Mouse (Mus musculus) midbrain, postnatal 0 days (tissue): Measurements from ENCODE around the gene Atp6v1fnb. TPM values are rescaled to one million over a fixed set of nuclear protein-coding genes. Genes with fewer than 3 reads are reported as not detected.
A peak's percentile ranks its signal among the peaks of the same experiment; 100 is the strongest.

Source experiments
- ATAC-seq: fragments of 200-750 bp; cut with Nextera tagmentation; 2 replicates; pipeline ENCODE4 v1.8.0; 2017; ENCODE audit warnings: moderate number of reproducible peaks, mild to moderate bottlenecking, moderate TSS enrichment, moderate library complexity; ENCODE audit not compliant: low FRiP score
- DNase-seq: peaks from one replicate; pipeline ENCODE4 v3.0.0-alpha.2; 2015; ENCODE audit warnings: low spot score
- H3K27ac ChIP-seq: fragments of 300-500 bp; sonication (generic); 2 replicates; pipeline ENCODE4 v1.5.1; 2014; ENCODE audit warnings: low read depth, mild to moderate bottlenecking, low read length, mixed read lengths
- H3K27me3 ChIP-seq: fragments of 300-500 bp; sonication (generic); 2 replicates; pipeline ENCODE4 v1.6.1; 2014; ENCODE audit warnings: low read length, control low read depth, mixed read lengths; ENCODE audit not compliant: insufficient read depth
- H3K36me3 ChIP-seq: fragments of 300-500 bp; sonication (generic); 2 replicates; pipeline ENCODE4 v1.6.1; 2014; ENCODE audit warnings: low read length, control low read depth, mixed read lengths; ENCODE audit not compliant: insufficient read depth
- H3K4me1 ChIP-seq: fragments of 300-500 bp; sonication (generic); 2 replicates; pipeline ENCODE4 v1.6.1; 2014; ENCODE audit warnings: mild to moderate bottlenecking, control low read depth, antibody characterized with exemption, low read length, mixed read lengths; ENCODE audit not compliant: insufficient read depth
- H3K4me2 ChIP-seq: fragments of 300-500 bp; sonication (generic); 2 replicates; pipeline ENCODE4 v1.6.1; 2014; ENCODE audit warnings: low read depth, mild to moderate bottlenecking, low read length, mixed read lengths; ENCODE audit not compliant: poor library complexity, severe bottlenecking
- H3K4me3 ChIP-seq: fragments of 300-500 bp; sonication (generic); 2 replicates; pipeline ENCODE4 v1.5.1; 2014; ENCODE audit warnings: low read depth, mild to moderate bottlenecking, low read length, moderate library complexity
- H3K9ac ChIP-seq: fragments of 300-500 bp; sonication (generic); replicated peaks from 2 replicates; pipeline ENCODE4 v1.6.1; 2014; ENCODE audit warnings: mild to moderate bottlenecking, low read length, moderate library complexity, mixed read lengths; ENCODE audit not compliant: poor library complexity, severe bottlenecking
- H3K9me3 ChIP-seq: fragments of 300-500 bp; sonication (generic); 2 replicates; pipeline ENCODE4 v1.6.1; 2016; ENCODE audit warnings: low read length, control low read depth
- CTCF ChIP-seq: IDR thresholded peaks from 2 replicates; pipeline ENCODE4 v1.5.1; 2016; ENCODE audit warnings: antibody characterized with exemption, mild to moderate bottlenecking
- whole genome bisulfite sequencing: fragments of 180-500 bp; shearing (Covaris S2); extraction: QIAGEN DNeasy Blood & Tissue Kit; methylation state at CpG from one replicate; pipeline ENCODE4 v1.1.7; 2014; 5-methylcytosine and 5-hydroxymethylcytosine counted together
- polyA plus RNA-seq: library from polyadenylated mRNA; unstranded; fragments of >200 nt; fragmentation: Nextera tagmentation; extraction: Ambion mirVana; gene quantifications from 2 replicates; pipeline ENCODE4 v1.2.1, GENCODE M21; 2015
- total RNA-seq: library from RNA; depleted of rRNA; stranded (reverse); fragments of >200 nt; gene quantifications from 2 replicates; pipeline ENCODE4 v1.2.3, GENCODE M21; 2014

Gene Atp6v1fnb
- total and polyA plus RNA-seq, 2 experiments from 2014 or later: 0.32 TPM; not detected in 1

DNA sequence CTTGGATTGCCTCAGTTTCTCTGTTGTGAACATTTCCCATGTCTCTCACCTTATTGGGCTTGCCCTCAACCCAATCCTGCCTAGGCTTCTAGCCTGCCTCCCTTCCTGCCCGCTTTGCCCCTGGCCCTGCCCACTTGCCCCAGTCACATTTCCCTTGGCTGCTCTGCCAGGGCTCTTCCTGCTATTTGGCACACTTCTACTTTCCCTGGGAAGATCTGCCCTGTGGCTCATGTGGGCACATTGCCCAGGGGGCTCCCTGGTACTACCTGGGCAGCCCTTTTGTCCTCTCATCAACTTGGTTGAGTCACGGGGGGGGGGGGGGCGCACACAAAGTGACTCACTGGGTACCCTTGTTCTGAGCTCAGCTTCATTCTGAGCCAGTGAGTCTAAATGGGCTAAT, 39.1 kb upstream of the Atp6v1fnb start:
- Histone ChIP-seq H3K4me1 (0 out of 2 replicates have a peak, but pooled peaks cover 2% of the 10 kb centered on the region), H3K36me3 (no peaks in the 10 kb centered on the region), H3K27me3 (peaks cover 33% of the 10 kb centered on the region), H3K9ac (no peak overlapping the region), H3K27ac (no peak overlapping the region), H3K9me3 (no peaks in the 10 kb centered on the region), H3K4me3 (no peak overlapping the region), H3K4me2 (no peak overlapping the region)
- 47% methylated on average over 3 of the region's 3 CpGs for WGBS
- no peak for TF ChIP-seq CTCF
- DNase-seq (no peak), ATAC-seq (no peak)

DNA sequence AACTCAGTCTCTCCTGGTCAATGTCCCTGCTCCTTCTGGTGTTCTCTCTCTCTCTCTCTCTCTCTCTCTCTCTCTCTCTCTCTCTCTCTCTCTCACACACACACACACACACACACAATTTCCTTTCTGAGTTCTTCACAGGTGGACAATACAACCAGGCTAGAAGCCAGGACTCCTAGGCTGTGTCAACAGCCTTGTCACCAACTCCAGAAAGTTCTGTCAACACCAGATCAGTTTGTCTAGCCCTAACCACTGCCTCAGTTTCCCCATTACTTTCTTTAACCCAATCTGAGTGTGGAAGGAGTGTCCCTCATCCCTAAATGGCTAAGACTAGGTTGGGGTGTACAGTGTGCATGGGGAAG, 38.6 kb upstream of the Atp6v1fnb start:
- Histone ChIP-seq H3K9me3 (no peaks in the 10 kb centered on the region), H3K27me3 (peaks cover 33% of the 10 kb centered on the region), H3K36me3 (no peaks in the 10 kb centered on the region), H3K4me2 (peak overlapping the region; percentile 58), H3K4me3 (peak overlapping the region; percentile 36), H3K9ac (no peak overlapping the region), H3K27ac (no peak overlapping the region), H3K4me1 (0 out of 2 replicates have a peak, but pooled peaks cover 2% of the 10 kb centered on the region)
- DNase-seq (no peak), ATAC-seq (no peak)
- no peak for TF ChIP-seq CTCF

DNA sequence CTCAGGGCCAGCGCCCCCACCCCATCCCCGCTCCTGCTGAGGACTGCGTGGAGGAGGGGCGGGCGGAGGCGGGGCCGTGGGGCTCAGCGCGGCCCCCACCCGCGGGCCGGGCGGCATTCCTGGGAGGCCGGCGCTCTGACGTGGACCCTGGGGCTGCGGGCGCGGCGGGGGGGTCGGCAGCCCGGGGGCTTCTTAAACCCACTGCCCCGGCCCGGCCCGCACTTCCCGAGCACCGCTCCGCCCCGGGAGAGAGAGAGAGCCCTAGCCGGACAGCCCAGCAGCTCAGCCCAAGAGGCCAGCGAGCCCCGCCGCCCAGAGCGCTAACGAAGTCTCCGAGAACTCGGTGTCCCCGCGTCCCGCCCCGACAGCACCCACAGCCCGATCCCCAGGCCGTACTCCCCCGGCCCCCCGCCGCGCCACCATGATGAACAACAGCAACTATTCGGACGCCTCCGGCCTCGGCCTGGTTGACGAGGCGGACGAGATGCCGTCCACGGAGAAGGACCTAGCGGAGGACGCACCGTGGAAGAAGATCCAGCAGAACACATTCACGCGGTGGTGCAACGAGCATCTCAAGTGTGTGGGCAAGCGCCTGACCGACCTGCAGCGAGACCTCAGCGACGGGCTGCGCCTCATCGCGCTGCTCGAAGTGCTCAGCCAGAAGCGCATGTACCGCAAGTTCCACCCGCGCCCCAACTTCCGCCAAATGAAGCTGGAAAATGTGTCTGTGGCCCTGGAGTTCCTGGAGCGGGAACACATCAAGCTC, 38.0 kb upstream of the Atp6v1fnb start, which contains the start of gene Flnc:
Gene Flnc, plus strand, starts transcription at position 219 of the 766 bp plus-strand sequence.
- H3K4me3 ChIP-seq: peak within 1 kb of the TSS; percentile 36
- DNase-seq (no peak), ATAC-seq (no peak)
- TF ChIP-seq CTCF: no peak
- H3K27ac ChIP-seq: no peak within 1 kb of the TSS
- 0 out of 2 replicates have a peak within 1 kb of the TSS, but pooled peaks have one; percentile 42 for H3K9ac ChIP-seq
- peak within 1 kb of the TSS; percentile 58 for H3K4me2 ChIP-seq
- 0 out of 2 replicates have a peak, but pooled peaks cover 2% of the 10 kb centered on the region for H3K4me1 ChIP-seq
- WGBS: 2% methylated on average over 54 of the region's 77 CpGs
- H3K36me3 ChIP-seq: no peaks in the 10 kb centered on the region
- H3K27me3 ChIP-seq: peaks cover 33% of the 10 kb centered on the region
- H3K9me3 ChIP-seq: no peaks in the 10 kb centered on the region

DNA sequence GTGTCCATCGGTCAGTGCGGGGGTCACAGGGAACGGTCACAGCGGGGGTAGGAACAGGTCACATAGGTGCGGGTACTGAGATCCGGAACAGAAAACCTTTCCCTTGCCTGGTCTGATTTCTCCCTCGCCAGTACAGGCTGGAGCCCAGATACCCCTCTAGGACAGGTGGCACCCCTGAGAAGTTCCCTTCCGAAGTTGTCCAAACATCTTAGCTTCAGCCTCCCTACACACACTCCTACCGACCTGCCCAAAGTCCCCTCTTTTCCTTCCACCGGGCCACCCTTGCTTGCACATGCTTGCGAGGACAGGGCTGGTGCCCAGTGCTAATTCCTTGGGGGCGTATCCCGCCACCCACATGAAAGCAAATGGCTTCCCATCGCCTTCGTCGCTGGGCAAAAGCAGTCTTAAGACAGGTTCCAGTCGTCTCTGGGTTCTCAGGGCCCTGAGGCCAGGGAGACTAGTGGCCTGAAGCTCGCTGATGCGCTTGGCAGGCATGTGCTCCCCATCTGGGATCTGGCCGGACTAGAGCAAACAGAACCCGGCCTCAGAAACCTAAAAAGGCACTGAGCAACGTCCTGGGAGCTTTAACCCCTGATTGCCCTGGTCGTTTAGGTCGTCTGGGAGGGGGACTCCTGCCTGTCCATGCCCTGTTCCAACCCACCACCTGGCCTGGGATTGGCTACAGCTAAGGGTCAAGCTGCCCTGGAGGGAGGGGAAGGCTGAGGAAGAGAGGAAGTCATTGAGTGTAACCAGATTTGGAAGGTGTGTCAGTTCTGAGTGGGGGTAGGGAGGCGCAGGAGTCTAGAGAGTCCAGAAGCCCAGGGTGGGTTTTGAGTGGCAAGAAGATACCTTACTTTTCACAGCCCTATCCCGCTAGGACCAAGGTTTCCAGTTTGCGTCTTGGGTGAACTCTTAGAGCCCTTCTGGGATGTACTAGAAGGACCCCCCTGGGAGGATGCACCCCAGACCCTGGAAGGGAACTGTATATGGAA, 37.1 kb upstream of the Atp6v1fnb start:
- Histone ChIP-seq H3K4me1 (0 out of 2 replicates have a peak, but pooled peaks cover 2% of the 10 kb centered on the region), H3K27me3 (peaks cover 33% of the 10 kb centered on the region), H3K4me3 (peak overlapping the region; percentile 36; the same call in 1 of the 2 replicates), H3K36me3 (no peaks in the 10 kb centered on the region), H3K27ac (no peak overlapping the region), H3K9me3 (no peaks in the 10 kb centered on the region), H3K4me2 (peak overlapping the region; percentile 58), H3K9ac (no peak overlapping the region)
- 14% methylated on average over 27 of the region's 27 CpGs for WGBS
- DNase-seq: peak; percentile 37
- TF ChIP-seq CTCF: no peak
- ATAC-seq: no peak

DNA sequence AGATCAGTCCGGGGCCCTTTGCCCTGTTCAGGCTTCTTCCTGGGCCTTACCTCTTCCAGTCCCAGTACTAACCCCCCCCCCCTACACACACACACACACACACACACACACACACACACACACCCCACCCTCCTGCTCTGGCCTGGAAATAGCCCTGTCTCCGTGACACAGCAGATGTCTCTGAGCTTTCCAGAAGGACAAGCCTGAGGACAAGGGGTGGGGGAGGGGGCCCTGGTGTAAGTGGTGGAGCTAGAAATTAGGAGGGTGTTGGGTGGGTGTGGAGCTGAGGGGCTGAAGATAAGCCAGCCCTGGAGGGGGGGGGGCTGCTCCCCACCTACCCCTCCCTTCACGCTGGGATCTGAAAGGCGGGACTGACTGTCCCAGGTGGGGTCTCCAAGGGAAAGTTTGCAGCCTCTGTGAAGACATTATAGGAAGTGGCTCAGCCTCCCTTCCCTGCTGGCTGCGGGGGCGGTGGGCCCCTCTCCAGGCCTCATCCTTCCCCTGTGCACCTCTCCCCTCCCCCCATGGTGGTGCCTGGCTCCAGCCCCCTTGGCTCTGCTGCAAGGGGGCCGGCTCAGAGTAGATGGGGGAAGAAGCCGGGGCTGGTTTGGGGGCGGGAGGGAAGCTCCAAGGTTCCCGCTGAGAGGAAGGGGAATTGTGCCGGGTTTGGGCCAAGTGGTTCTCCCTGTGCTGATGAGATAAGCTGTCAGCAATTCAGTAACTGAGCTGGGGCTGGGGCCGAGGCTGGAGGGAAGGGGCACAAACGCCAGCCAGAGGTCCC, 36.1 kb upstream of the Atp6v1fnb start:
- Histone ChIP-seq H3K4me3 (no peak overlapping the region), H3K9ac (no peak overlapping the region; the same call in 1 of the 2 replicates), H3K4me1 (0 out of 2 replicates have a peak, but pooled peaks cover 2% of the 10 kb centered on the region), H3K36me3 (no peaks in the 10 kb centered on the region), H3K27ac (no peak overlapping the region), H3K9me3 (no peaks in the 10 kb centered on the region), H3K27me3 (peaks cover 33% of the 10 kb centered on the region), H3K4me2 (peak overlapping the region; percentile 12; the same call in 1 of the 2 replicates)
- WGBS: 9% methylated on average over 13 of the region's 13 CpGs
- peak; percentile 14; the same call in 1 of the 2 replicates for ATAC-seq
- peak; percentile 64 for DNase-seq
- TF ChIP-seq CTCF: no peak
